Mouse (Mus musculus) T-cell, adult 2 months (primary cell): ENCODE data around the gene Gm28372.

Experiments used
- DNase-seq: peaks from one replicate; pipeline ENCODE4 v3.0.0; 2022; ENCODE audit warnings: low spot score

Gene Gm28372

DNA sequence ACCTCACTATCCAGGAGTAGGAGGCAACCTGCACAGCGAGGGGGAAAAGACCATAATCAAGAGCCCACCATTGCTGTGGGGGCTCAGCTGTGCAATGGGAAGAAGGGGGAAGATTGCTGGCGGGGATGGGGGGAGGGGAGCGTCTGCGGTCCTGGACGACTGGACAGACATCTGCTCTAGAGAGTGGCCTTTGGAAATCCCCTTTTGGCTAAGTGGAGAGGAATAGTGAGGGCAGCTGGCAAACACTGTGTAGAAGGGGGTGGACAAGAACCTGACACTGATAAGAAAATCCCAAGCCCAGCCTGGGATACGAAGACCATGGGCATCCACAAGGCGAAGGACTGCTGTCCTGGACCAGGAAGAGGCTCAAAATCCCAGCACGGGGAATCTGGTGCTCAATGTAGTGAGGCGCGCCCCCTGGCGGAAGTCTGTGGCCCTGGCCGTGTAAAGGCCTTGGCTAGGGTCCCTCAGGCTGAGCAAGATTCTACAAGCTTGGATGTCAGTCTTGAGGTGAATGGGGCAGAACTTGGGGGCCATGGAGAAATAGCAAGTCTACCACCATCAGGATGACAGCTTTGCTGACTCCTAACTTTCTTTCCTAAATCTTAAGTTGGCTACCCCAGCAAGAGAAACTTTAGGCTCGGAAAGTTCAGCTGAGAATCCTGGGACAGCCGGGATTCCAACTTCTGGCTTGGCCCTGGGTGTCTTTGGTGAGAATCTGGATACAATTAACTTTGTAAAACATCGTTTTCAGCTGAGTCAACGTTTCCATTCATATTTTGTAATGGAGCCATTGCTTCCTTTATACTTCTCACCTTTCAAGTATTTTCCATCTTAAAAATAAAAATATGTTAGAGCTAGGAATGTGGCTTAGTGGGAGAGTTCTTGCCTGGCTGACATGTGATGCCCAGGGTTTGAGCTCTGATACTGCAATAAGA lies 6.8 kb downstream of the Gm28372 start:
- DNase-seq, result peak; percentile 49

DNA sequence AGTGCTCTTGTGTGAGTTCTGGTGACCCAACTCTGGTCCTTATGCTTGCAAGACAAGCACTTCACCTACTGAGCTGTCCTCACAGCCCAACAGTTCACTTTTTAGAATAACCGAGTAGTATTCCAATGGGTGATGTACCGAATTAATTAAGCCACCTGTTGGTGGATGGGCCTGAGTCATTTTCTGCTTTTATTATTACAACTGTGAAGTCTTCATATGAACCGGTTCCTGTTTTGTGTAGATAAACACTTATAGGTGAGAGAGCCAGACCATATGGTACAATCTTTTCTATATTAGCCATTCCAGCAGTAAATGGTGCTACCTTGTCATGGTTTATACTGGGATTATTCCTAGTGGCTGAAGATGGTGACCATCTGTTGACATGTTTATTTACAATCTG lies 7.7 kb downstream of the Gm28372 start:
- no peak for DNase-seq

DNA sequence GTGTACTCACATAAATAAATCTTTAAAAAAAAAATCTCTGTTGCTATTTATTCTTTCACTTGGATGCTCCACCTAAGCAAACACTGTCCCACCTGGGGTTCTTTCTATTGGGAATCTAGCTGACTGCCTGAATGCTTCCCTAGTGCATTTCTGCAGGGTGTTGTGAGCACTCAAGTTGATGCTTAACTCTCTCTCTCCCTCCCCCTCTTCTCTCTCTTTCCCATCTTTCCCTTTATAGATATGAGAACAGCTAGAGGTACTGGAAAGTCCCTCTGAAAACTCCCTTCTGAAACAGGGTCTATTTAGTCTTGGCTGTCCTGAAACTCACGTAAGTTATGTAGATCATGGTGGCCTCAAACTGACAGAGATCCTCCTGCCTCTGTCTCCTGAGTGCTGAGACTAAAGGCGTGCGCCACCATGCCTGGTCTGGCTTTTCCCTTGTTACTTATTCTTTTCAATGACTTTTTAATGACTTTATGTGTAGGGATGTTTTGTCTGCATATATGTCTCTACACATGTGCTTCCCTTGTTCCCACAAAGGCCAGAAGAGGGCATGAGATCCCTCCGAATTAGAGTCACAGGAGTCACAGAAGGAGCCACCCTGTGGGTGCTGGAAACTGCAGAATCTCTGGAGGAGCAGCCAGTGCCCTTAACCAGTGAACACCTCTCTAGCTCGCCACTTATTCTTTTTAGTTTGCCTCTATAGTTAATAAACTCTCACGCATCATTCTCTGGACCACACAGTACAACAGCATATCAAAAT lies 9.2 kb downstream of the Gm28372 start:
- no peak for DNase-seq

DNA sequence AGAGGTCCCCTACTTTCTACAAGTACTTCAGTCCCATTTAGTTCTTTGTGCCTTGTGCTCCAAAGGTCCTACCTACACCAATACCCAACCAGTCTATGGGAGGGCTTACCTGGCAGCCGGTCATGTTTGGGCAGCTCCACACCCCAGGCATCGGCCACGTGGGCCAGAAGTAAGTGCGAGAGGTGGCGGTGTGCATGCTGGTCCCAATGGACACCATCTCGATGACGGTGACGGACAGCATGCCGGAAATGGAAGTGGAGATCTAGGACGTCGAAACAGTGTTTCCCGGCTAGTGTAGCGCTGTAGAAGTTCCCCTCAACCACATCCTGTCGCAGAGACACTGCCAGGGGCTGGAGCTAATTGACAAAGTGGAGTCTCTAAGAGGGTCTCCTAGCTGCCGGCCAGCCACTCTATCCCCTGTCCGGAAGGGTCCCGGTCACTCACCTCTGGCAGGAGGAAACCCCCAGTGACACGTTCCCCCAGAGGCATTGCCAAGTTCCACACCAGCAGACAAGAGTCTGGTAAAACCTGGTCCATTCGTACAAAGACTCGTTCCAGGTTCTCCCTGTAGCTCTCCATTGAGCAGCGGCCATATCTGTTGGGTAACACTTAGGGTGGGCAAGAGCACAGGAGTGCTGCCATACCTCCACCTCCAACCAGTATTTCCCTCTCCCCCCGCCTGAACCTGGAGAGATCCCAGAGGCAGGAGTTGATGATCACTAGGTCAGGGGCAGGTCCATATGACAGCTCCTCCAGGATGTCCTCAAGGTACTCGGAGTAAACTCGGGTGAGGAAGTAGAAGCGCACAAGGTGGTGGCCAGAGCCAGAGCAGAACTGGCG lies 17.0 kb downstream of the Gm28372 start:
- no peak for DNase-seq

DNA sequence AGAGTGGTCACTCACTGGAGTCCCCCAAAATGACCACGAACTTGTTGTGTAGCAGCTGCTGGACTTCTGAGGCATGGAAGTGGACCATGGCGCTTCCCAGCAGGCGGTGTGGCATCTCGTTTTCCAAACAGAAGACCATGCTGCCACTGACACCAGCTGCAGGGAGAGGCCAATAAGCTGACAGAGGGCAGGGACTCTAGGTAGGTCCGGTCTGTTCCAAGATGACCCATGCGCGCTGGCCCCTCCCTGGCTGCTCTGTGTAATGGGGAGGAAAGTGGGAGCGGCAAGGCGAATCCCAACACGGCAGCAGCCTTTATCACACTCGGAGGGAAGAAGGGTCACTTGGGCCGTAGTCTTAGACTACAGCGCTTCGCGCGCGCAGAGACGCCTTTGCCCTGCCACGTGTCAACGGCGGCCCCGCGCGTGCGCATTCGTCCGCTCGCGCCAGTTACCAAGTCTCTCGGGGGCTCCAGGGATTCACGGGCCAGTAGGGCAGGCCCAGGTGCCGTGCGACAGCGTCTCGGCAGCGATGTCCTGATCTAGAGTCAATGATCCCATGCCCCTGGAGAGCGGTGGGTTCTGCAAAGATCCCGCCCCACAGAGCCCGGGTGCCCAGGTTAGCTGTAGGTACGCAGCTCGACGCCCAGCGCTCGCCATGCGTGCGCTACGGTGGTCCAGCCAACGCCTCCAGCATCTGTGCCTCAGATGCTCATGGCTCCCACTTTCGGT lies 18.5 kb downstream of the Gm28372 start:
- peak; percentile 77 for DNase-seq

DNA sequence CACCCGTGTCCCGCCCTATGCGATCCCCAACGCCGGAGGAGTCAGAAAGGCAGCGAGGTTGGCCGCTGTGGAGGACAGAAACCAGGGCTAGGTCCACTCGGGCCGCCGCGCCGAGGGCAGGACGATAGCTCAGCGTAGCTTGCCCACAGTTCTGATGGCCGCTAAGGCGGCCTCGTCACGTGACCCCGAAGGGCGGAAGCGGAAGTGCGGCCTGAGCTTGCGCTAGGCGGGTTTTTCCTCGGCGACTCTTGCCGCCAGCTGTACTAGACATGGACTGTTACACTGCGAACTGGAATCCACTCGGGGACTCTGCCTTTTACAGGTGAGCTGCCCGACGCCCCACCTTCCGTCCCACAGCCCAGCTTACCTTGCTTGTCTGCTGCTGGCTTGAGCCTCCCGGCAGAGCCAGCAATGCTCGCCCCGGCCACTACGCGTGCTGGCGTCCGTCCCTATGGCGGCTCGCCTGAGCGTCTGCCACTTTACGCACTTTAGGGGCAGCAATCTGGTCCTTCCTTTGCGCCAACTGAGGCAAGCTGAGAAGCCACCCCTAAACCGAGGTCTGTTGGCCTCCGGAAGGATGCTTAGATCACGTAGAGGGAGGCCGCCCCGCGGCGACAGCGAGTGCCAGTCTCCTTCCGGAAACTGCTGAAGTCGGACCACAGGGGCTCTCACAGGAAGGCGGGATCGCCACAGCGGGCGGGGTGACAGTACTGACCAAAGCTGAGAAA lies 19.3 kb downstream of the Gm28372 start, which contains the start of the genes Vps16 and Pced1a:
Gene Vps16, plus strand, starts transcription at position 214 of the 728 bp plus-strand sequence.
Gene Pced1a, minus strand, starts transcription at position 576 of the 728 bp plus-strand sequence.
- DNase-seq, result peak; percentile 91

DNA sequence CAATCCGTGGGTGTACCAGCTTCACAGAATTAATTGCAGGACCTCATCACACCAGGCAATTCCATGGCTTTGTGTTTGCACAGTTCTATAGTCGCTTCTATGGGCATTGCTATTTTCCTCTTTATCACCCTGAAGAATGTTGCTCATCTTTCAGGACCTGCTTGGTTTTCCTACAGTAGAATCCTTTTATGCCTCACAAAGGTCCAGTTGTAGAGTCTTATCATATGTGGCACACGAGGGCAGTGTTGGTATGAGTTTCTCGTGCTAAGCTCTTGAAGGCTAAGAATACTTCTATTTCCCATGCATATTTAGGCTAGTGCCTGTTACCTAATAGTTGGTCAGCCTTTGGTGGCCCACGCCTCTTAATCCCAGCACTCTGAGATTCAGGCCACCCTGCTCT lies 20.1 kb downstream of the Gm28372 start:
- no peak for DNase-seq

DNA sequence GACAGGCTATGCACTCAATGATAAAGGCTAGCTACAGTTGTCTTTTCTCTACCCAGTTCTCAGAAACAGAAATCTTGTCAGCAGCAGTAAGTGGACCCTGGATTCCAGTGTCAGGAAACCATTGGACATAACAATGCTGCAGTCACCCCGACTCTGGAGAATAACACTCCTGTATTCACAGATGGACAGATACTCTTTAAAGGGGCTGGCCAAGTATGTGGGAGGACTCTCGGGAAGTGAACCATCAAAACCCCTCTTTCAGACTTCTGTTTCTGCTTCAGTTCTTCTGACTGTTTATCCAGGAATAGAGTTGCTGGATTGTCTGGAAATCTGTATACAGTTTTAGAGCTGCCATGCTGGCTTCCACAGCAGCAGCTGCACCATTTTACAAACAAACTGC lies 24.8 kb downstream of the Gm28372 start:
- DNase-seq, result no peak

DNA sequence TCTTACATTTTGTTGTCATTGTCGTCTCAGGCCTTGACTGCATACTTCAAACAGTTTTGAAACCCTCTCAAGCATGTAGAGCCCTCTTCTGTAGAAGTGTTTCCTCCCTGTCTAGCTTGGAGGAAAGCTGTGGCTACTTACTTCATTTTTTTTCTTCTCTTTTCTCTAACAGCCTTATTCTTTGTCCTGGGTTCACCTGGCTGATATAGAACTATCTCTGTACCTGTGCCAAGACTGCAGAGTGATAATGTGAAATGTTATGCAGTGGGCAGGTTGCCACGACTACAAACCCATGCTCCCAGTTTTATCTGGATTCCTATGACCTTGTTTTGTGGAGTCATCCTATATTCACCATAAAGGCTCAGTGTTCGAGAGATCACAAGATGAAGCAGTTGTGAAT lies 25.4 kb downstream of the Gm28372 start:
- DNase-seq, result no peak

DNA sequence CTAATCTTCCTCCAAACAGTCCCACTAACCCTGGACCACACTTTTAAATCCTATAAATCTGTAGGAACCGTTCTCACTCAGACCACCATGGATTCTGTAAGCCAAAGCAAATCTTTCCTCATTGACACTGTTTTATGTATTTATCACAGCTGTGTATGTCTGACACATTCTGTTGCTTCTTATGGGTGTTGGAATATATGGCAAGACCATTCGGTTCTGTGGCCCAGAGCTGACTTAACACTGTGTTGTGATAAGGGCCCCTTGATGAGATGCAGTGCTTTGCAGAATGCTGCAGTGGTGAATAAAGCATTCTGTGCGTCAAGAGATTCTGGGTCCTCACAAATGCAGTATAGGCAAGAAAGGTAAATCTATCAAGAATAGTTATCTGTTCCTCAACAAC lies 27.1 kb downstream of the Gm28372 start:
- DNase-seq, result no peak

DNA sequence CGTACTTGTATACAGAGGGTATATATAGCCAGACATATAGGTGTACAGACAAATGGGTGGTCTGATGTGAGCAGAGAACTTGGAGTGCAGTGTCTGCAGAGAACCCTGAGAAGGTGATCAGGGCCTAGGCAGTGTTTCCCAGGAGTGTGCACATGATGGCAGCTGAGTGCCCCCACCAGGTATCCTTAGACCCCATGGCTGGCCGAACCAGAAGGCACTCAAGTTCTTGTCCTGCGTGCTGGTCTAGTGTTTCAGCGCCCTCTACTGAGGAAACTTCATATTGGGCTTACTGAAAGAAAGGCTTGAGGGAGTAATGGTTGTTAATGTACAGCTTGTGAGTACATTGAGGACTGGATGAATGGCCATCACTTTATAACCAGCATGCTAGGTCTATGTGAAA lies 28.1 kb downstream of the Gm28372 start:
- DNase-seq, result peak; percentile 34

DNA sequence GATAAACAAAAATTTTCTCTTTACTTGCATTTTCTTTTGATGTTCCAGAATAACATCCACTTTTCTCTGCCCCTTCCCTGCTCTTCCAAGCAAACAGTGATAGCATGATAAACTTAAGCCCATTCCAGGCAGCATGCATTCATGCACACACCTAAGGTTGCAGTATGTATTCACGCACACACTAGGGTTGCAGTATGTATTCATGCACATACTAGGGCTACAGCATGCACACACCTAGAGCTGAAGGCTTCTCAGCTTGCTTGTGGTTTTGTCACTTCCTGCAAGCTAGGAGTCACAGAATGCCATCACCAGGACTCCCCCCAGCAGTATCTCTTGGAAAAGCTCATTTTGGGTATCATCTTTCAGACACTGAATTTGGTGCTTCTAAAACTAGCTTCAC lies 31.7 kb downstream of the Gm28372 start:
- no peak for DNase-seq

DNA sequence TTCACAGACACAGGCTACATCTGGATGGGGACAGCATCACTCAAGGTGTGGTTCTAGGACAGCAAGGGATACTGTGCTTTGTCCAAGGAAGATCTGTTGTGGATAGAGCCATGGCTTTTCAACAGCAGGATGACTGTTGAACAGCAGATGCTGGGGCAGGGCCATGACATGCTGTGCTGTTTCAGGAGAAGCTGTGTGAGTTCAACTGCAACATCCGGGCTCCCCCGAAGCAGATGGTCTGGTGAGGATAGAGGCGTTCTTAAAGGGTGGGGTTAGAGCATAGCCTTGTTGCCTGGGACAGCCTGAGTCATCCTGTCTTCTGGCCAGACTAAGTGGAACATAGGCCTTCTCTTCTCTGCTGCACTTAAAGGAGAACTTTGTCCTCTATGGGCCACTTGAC lies 33.8 kb downstream of the Gm28372 start:
- DNase-seq, result no peak

DNA sequence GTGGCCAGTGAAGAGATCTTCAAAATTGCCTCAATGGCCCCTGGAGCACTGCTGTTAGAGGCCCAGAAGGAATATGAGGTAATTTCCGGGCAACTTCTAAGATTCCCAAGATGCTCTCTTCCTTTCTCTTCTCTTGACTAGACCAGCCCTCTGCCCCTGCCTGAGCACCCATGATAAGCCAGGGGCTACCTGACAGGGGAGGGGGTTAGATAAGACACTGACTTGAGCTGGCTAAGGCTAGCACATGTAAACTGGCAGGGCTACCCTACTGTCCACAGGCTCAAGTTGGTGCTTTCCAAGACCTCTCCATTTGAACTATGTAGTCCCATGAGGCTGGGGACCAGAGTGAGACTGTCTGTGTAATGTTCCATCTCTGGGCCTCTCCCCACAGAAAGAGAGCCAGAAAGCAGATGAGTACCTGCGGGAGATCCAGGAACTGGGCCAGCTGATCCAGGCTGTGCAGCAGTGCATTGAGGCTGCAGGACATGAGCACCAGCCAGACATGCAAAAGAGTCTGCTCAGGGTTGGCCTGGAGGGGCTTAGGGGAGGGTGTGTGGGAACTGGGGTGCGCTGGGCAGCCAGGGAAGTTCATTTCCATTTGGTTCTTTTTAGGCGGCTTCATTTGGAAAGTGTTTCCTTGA lies 34.9 kb downstream of the Gm28372 start:
- no peak for DNase-seq

DNA sequence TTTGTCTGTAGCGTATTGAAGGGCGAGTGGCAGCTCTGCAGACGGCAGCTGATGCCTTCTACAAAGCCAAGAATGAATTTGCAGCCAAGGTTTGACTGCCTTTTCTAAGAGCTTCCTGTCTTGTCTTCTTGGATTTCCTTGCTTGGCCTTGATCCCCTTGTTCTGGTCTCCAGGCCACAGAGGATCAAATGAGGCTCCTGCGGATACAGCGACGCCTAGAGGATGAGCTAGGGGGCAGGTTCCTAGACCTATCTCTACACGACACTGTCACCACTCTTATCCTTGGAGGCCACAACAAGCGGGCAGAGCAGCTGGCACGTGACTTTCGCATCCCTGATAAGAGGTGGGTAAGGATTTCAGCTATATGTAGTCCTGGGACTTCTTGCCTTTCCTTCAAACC lies 37.1 kb downstream of the Gm28372 start:
- DNase-seq, result no peak

DNA sequence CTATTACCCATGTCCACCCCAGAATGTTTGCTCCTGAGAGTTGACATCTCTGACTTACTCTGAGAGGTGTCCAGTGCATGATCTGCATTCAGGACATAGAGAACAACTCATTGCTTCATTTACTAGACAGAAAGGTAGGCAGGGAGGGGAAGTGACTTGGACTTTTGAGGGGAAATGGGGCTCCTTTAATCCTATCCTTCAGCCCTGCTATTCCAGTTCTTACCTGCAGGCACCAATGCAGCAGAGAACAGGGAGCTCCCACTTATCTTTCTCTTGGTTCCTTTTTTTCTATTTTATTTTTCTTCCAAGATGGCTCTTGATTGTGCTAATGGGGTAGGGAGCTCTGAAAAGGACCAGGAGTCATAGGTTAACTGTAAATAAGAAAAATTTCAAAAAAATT lies 43.4 kb downstream of the Gm28372 start:
- DNase-seq, result no peak

DNA sequence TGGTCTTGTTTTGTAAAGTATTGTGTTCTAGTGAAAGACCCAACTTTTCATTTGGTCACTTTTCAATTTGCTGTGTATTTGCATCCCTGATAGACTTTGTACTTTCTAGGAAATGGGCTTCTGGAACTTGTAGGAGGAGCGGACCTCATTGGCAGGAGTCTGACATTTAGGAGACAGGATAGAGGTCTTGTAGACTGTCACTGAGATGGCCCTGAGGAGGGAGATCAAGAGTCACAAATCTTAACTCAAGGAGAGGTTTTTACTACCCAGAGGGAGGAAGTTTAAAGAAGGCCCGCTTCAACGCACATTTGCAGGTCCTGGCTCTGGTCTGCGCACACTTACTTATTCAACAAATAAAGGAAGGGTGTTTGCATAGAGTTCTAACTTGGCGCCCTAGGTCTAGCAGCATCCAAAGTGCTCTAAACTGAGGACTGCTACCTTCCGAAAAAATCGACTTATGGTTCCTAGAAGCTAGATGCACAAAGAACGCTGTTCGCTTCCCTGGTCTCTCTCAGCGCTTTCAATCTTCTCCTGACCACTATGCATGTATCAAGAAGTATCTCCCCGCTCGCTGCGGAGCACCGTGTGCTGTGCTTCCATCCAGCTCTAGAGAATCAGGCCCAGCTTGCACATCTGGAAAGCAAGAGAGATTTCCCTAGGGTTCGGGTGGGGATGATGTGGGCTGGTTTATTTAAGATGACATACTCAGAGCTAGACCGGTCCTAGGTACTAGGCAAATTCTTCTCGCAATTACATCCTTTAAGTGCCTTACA lies 44.2 kb downstream of the Gm28372 start:
- no peak for DNase-seq

DNA sequence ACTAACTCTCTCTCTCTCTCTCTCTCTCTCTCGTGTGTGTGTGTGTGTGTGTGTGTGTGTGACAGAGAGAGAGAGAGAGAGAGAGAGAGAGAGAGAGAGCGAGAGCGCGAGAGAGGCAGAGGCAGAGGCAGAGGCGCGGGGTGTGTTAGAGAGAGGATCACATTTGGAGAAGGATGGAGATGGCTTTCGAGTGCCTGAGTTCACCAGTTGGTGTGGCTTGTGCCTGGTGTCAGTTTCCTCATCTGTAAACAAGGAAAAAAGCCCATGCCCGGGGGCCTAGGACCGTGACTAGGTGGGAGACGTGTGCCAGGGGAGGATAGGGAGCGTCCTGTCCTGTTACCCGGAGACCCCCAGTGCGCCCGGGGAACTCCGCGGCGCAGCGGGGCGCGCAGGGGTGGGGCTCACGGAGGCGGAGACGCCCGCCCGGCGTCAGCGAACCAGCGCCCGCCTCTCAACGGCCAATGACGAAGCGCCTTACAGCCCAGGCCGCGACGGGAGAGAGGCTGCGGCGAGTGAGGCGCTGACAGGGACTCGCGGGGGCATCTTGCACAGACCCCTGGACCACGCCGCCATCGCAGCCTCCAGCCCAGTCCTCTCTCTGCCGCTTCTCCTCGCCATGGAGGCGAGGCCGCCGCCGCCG lies 44.9 kb downstream of the Gm28372 start, which contains the start of gene Ptpra:
Gene Ptpra, plus strand, starts transcription at position 485 of the 640 bp plus-strand sequence.
- DNase-seq, result peak; percentile 87

DNA sequence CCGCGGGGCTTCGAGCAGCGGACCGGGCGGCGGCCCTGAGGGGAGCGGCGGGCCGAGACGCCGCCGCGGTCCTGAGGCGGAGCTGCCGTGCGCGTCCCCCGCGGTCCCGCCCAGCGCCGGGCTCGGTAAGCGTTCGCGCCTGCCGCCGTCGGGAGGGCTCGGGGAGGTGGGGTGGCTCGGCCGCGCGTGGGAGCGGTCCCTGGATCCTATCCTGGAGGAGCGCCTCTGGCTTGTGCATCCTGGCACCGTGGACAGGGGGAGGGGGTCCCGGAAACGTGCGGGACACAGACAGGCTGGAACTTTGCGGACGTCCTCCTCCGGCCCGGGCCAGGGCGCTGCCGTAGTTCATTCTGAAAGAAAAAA lies 45.4 kb downstream of the Gm28372 start:
- DNase-seq, result no peak
